Mouse (Mus musculus): ENCODE measurements around the gene Prss22. TPM values are rescaled to one million over a fixed set of nuclear protein-coding genes. Genes with fewer than 3 reads are reported as not detected.
"Not testable (repeated sequence)": the region's sequence is repeated elsewhere in the genome, so short reads cannot be mapped to it uniquely, and the experiment has no call there.

Prss22 gene
- polyA plus RNA-seq, 1 experiment from 2014 or later: 0.60 TPM

GRCm38 (mm10) chr17:23966658-23967401, 31.1 kb downstream of the Prss22 start:
- Histone ChIP-seq H3K27ac (no peak overlapping the region), H3K27me3 (no peaks in the 10 kb centered on the region; the same call in 1 of the 2 replicates), H3K4me3 (no peak overlapping the region), H3K9me3 (no peaks in the 10 kb centered on the region), H3K4me1 (no peaks in the 10 kb centered on the region), H3K4me2 (replicated peaks) (no peak overlapping the region), H3K9ac (no peak overlapping the region), H3K36me3 (no peaks in the 10 kb centered on the region)
- no peak for ATAC-seq (ENCODE audit: low FRiP score, low read depth)
- 78% methylated on average over 10 of the region's 10 CpGs for WGBS

- Histone ChIP-seq H3K9ac (no peak overlapping the region), H3K4me2 (replicated peaks) (no peak overlapping the region), H3K27me3 (no peaks in the 10 kb centered on the region; the same call in 1 of the 2 replicates), H3K36me3 (no peaks in the 10 kb centered on the region), H3K27ac (no peak overlapping the region), H3K9me3 (no peaks in the 10 kb centered on the region), H3K4me1 (no peaks in the 10 kb centered on the region), H3K4me3 (no peak overlapping the region)
- WGBS: 54% methylated on average over 6 of the region's 6 CpGs
- no peak for ATAC-seq (ENCODE audit: low FRiP score, low read depth)
Observed at GRCm38 (mm10) chr17:23965805-23966425, 32.0 kb downstream of the Prss22 start.

- H3K27me3 ChIP-seq: no peaks in the 10 kb centered on the region; the same call in 1 of the 2 replicates
- no peaks in the 10 kb centered on the region for H3K9me3 ChIP-seq
- WGBS: 62% methylated on average over 4 of the region's 4 CpGs
- H3K27ac ChIP-seq: no peak overlapping the region
- no peak for ATAC-seq (ENCODE audit: low FRiP score, low read depth)
- H3K9ac ChIP-seq: no peak overlapping the region
- no peak overlapping the region for H3K4me2 ChIP-seq (replicated peaks)
- no peak overlapping the region for H3K4me3 ChIP-seq
- H3K4me1 ChIP-seq: 0 out of 2 replicates have a peak, but pooled peaks cover 4% of the 10 kb centered on the region
- no peaks in the 10 kb centered on the region for H3K36me3 ChIP-seq
Observed at GRCm38 (mm10) chr17:23961573-23962122, 36.3 kb downstream of the Prss22 start.

GRCm38 (mm10) chr17:23960084-23960738, 37.7 kb downstream of the Prss22 start:
- Histone ChIP-seq H3K4me3 (no peak overlapping the region), H3K9ac (0 out of 2 replicates have a peak overlapping the region, but pooled peaks have one; percentile 20), H3K27me3 (no peaks in the 10 kb centered on the region; the same call in 1 of the 2 replicates), H3K4me2 (replicated peaks) (no peak overlapping the region), H3K4me1 (0 out of 2 replicates have a peak, but pooled peaks cover 4% of the 10 kb centered on the region), H3K36me3 (no peaks in the 10 kb centered on the region), H3K9me3 (no peaks in the 10 kb centered on the region), H3K27ac (no peak overlapping the region)
- ATAC-seq (ENCODE audit: low FRiP score, low read depth): peak; percentile 95
- WGBS: 38% methylated on average over 3 of the region's 3 CpGs

- Histone ChIP-seq H3K27me3 (no peaks in the 10 kb centered on the region), H3K9me3 (no peaks in the 10 kb centered on the region), H3K4me2 (replicated peaks) (no peak within 1 kb of the TSS), H3K4me1 (0 out of 2 replicates have a peak, but pooled peaks cover 4% of the 10 kb centered on the region), H3K4me3 (no peak within 1 kb of the TSS), H3K36me3 (no peaks in the 10 kb centered on the region), H3K9ac (no peak within 1 kb of the TSS), H3K27ac (no peak within 1 kb of the TSS)
- no peak for ATAC-seq (ENCODE audit: low FRiP score, low read depth)
- 80% methylated on average over 5 of the region's 5 CpGs for WGBS
Observed at GRCm38 (mm10) chr17:23955174-23955573, 42.7 kb downstream of the Prss22 start, which contains the start of gene Sbpl. Gene Sbpl, minus strand, starts transcription at chr17:23955274.

GRCm38 (mm10) chr17:23950828-23951227, 47.1 kb downstream of the Prss22 start:
- 78% methylated on average over 4 of the region's 4 CpGs for WGBS
- H3K9me3 ChIP-seq; H3K9ac ChIP-seq; H3K27me3 ChIP-seq; H3K36me3 ChIP-seq; H3K27ac ChIP-seq; H3K4me1 ChIP-seq; ATAC-seq (ENCODE audit: low FRiP score, low read depth); H3K4me3 ChIP-seq; H3K4me2 ChIP-seq (replicated peaks): not testable (repeated sequence)

GRCm38 (mm10) chr17:23949068-23949467, 48.8 kb downstream of the Prss22 start:
- H3K4me1 ChIP-seq: no peaks in the 10 kb centered on the region
- no peak overlapping the region for H3K27ac ChIP-seq
- no peaks in the 10 kb centered on the region for H3K9me3 ChIP-seq
- H3K9ac ChIP-seq: no peak overlapping the region
- H3K4me2 ChIP-seq (replicated peaks): no peak overlapping the region
- no peak for ATAC-seq (ENCODE audit: low FRiP score, low read depth)
- 88% methylated on average over 2 of the region's 2 CpGs for WGBS
- no peak overlapping the region for H3K4me3 ChIP-seq
- no peaks in the 10 kb centered on the region for H3K36me3 ChIP-seq
- H3K27me3 ChIP-seq: no peaks in the 10 kb centered on the region

- not testable (repeated sequence) for H3K36me3 ChIP-seq; H3K9ac ChIP-seq; H3K4me1 ChIP-seq; H3K9me3 ChIP-seq; H3K4me2 ChIP-seq (replicated peaks); ATAC-seq (ENCODE audit: low FRiP score, low read depth); H3K4me3 ChIP-seq; H3K27ac ChIP-seq; H3K27me3 ChIP-seq
- WGBS: 82% methylated on average over 4 of the region's 4 CpGs
Observed at GRCm38 (mm10) chr17:23947486-23947885, 50.4 kb downstream of the Prss22 start.

Small RNAs within 50 kb of the gene (microRNA-seq; reads per million reads assigned to microRNA genes)
- not detected for gene Gm27700

Other genes with a start within 250 kb of the Prss22 start
- 103 and 107 TPM in 2 replicates for gene Flywch1, start 226.5 kb downstream of the Prss22 start, polyA plus RNA-seq (2015; fragmentation: Nextera tagmentation; extraction: Ambion mirVana)
- gene Flywch2, start 212.0 kb downstream of the Prss22 start, polyA plus RNA-seq (2015; fragmentation: Nextera tagmentation; extraction: Ambion mirVana): 68.0 and 70.5 TPM in 2 replicates
- gene Srrm2, start 207.6 kb downstream of the Prss22 start, polyA plus RNA-seq (2015; fragmentation: Nextera tagmentation; extraction: Ambion mirVana): 606 and 615 TPM in 2 replicates
- 1,219 and 1,256 TPM in 2 replicates for gene Elob, start 169.0 kb downstream of the Prss22 start, polyA plus RNA-seq (2015; fragmentation: Nextera tagmentation; extraction: Ambion mirVana)
- not detected in 2 replicates for gene Prss33, start 162.0 kb downstream of the Prss22 start, polyA plus RNA-seq (2015; fragmentation: Nextera tagmentation; extraction: Ambion mirVana)
- gene Prss32, start 154.2 kb downstream of the Prss22 start, polyA plus RNA-seq (2015; fragmentation: Nextera tagmentation; extraction: Ambion mirVana): not detected in 2 replicates
- gene Prss41, start 153.9 kb downstream of the Prss22 start, polyA plus RNA-seq (2015; fragmentation: Nextera tagmentation; extraction: Ambion mirVana): 1.7 and 2.4 TPM in 2 replicates
- not detected in 2 replicates for gene Prss21, start 130.0 kb downstream of the Prss22 start, polyA plus RNA-seq (2015; fragmentation: Nextera tagmentation; extraction: Ambion mirVana)
- not detected in 2 replicates for gene Dcpp1, start 117.2 kb downstream of the Prss22 start, polyA plus RNA-seq (2015; fragmentation: Nextera tagmentation; extraction: Ambion mirVana)
- gene Dcpp2, start 117.2 kb downstream of the Prss22 start, polyA plus RNA-seq (2015; fragmentation: Nextera tagmentation; extraction: Ambion mirVana): not detected in 2 replicates
- gene Dcpp3, start 80.6 kb downstream of the Prss22 start, polyA plus RNA-seq (2015; fragmentation: Nextera tagmentation; extraction: Ambion mirVana): not detected in 2 replicates
- not detected in 2 replicates for gene Sbp, start 56.4 kb downstream of the Prss22 start, polyA plus RNA-seq (2015; fragmentation: Nextera tagmentation; extraction: Ambion mirVana)
- gene Sbpl, start 42.8 kb downstream of the Prss22 start, polyA plus RNA-seq (2015; fragmentation: Nextera tagmentation; extraction: Ambion mirVana): not detected in 2 replicates
- not detected in 2 replicates for gene Prss30, start 17.5 kb downstream of the Prss22 start, polyA plus RNA-seq (2015; fragmentation: Nextera tagmentation; extraction: Ambion mirVana)
- 0.52 and 0.55 TPM in 2 replicates for gene Prss27, start 40.0 kb upstream of the Prss22 start, polyA plus RNA-seq (2015; fragmentation: Nextera tagmentation; extraction: Ambion mirVana)
- gene Kctd5, start 75.4 kb upstream of the Prss22 start, polyA plus RNA-seq (2015; fragmentation: Nextera tagmentation; extraction: Ambion mirVana): 75.7 and 77.4 TPM in 2 replicates
- 37.9 and 38.2 TPM in 2 replicates for gene Pdpk1, start 152.8 kb upstream of the Prss22 start, polyA plus RNA-seq (2015; fragmentation: Nextera tagmentation; extraction: Ambion mirVana)
- 36.9 and 38.1 TPM in 2 replicates for gene Amdhd2, start 165.7 kb upstream of the Prss22 start, polyA plus RNA-seq (2015; fragmentation: Nextera tagmentation; extraction: Ambion mirVana)
- 446 and 468 TPM in 2 replicates for gene Atp6v0c, start 171.6 kb upstream of the Prss22 start, polyA plus RNA-seq (2015; fragmentation: Nextera tagmentation; extraction: Ambion mirVana)
- gene Tbc1d24, start 207.5 kb upstream of the Prss22 start, polyA plus RNA-seq (2015; fragmentation: Nextera tagmentation; extraction: Ambion mirVana): 9.1 and 10.2 TPM in 2 replicates
- 14.5 and 14.9 TPM in 2 replicates for gene Ntn3, start 211.4 kb upstream of the Prss22 start, polyA plus RNA-seq (2015; fragmentation: Nextera tagmentation; extraction: Ambion mirVana)
- 15.8 and 16.3 TPM in 2 replicates for gene Tedc2, start 222.8 kb upstream of the Prss22 start, polyA plus RNA-seq (2015; fragmentation: Nextera tagmentation; extraction: Ambion mirVana)

Data from limb, embryonic 13.5 days (tissue).